Mouse (Mus musculus) forebrain, postnatal 0 days (tissue): Measurements from ENCODE around the gene Gm10840. TPM values are rescaled to one million over a fixed set of nuclear protein-coding genes. Genes with fewer than 3 reads are reported as not detected.
"Not testable (repeated sequence)": the region's sequence is repeated elsewhere in the genome, so short reads cannot be mapped to it uniquely, and the experiment has no call there.

Experiments
- ATAC-seq: fragments of 200-750 bp; cut with Nextera tagmentation; 2 replicates; pipeline ENCODE4 v1.8.0; 2017; ENCODE audit warnings: mild to moderate bottlenecking, moderate library complexity
- DNase-seq: peaks from one replicate; pipeline ENCODE4 v3.0.0-alpha.2; 2015
- H3K27ac ChIP-seq: fragments of 300-500 bp; sonication (generic); 2 replicates; pipeline ENCODE4 v1.5.1; 2014; ENCODE audit warnings: low read depth, mild to moderate bottlenecking, antibody characterized with exemption, low read length, moderate library complexity, mixed read lengths
- H3K27me3 ChIP-seq: fragments of 300-500 bp; sonication (generic); 2 replicates; pipeline ENCODE4 v1.6.1; 2014; ENCODE audit warnings: mild to moderate bottlenecking, low read length, mixed read lengths; ENCODE audit not compliant: insufficient read depth
- H3K36me3 ChIP-seq: fragments of 300-500 bp; sonication (generic); 2 replicates; pipeline ENCODE4 v1.6.1; 2014; ENCODE audit warnings: mild to moderate bottlenecking, moderate library complexity; ENCODE audit not compliant: insufficient read depth
- H3K4me1 ChIP-seq: fragments of 300-500 bp; sonication (generic); 2 replicates; pipeline ENCODE4 v1.6.1; 2014; ENCODE audit warnings: antibody characterized with exemption; ENCODE audit not compliant: insufficient read depth
- H3K4me2 ChIP-seq: fragments of 300-500 bp; sonication (generic); 2 replicates; pipeline ENCODE4 v1.6.1; 2014; ENCODE audit warnings: low read depth, mild to moderate bottlenecking, moderate library complexity
- H3K4me3 ChIP-seq: fragments of 300-500 bp; sonication (generic); 2 replicates; pipeline ENCODE4 v1.5.1; 2014; ENCODE audit warnings: low read depth, low read length, mixed read lengths
- H3K9ac ChIP-seq: fragments of 300-500 bp; sonication (generic); 2 replicates; pipeline ENCODE4 v1.6.1; 2014; ENCODE audit warnings: mild to moderate bottlenecking
- H3K9me3 ChIP-seq: fragments of 300-500 bp; sonication (generic); 2 replicates; pipeline ENCODE4 v1.6.1; 2016; ENCODE audit warnings: low read length
- CTCF ChIP-seq: sonication (generic); IDR thresholded peaks from 2 replicates; pipeline ENCODE4 v1.5.1; 2016; ENCODE audit warnings: antibody characterized with exemption, control low read depth, low read depth
- WGBS: fragments of 180-500 bp; shearing (Covaris S2); extraction: QIAGEN DNeasy Blood & Tissue Kit; methylation state at CpG from one replicate; pipeline ENCODE4 v1.1.7; 2014; 5-methylcytosine and 5-hydroxymethylcytosine counted together
- polyA plus RNA-seq: library from polyadenylated mRNA; unstranded; fragments of >200 nt; fragmentation: Nextera tagmentation; extraction: Ambion mirVana; gene quantifications from 2 replicates; pipeline ENCODE4 v1.2.1, GENCODE M21; 2015
- total RNA-seq: library from RNA; depleted of rRNA; stranded (reverse); fragments of >200 nt; gene quantifications from 2 replicates; pipeline ENCODE4 v1.2.3, GENCODE M21; 2014; rRNA removed

Gene Gm10840
- total and polyA plus RNA-seq, 2 experiments from 2014 or later: 0.67 TPM; not detected in 1

GRCm38 (mm10) chr11:106195341-106195740, 34.7 kb downstream of the Gm10840 start:
- DNase-seq (no peak), ATAC-seq (no peak)
- TF ChIP-seq CTCF: no peak

GRCm38 (mm10) chr11:106198277-106198676, 37.6 kb downstream of the Gm10840 start:
- H3K9ac ChIP-seq: no peak overlapping the region
- H3K27me3 ChIP-seq: no peaks in the 10 kb centered on the region
- H3K4me3 ChIP-seq: no peak overlapping the region
- H3K36me3 ChIP-seq: peaks cover 52% of the 10 kb centered on the region
- H3K9me3 ChIP-seq: no peaks in the 10 kb centered on the region
- no peak overlapping the region for H3K27ac ChIP-seq
- no peak for DNase-seq
- no peak for TF ChIP-seq CTCF
- H3K4me2 ChIP-seq: no peak overlapping the region
- no peaks in the 10 kb centered on the region for H3K4me1 ChIP-seq
- no peak for ATAC-seq
- WGBS: 91% methylated on average over 4 of the region's 4 CpGs

More at GRCm38 (mm10) chr11:106195341-106195740, 34.7 kb downstream of the Gm10840 start:
- no peak overlapping the region for H3K27ac ChIP-seq
- no peak overlapping the region for H3K9ac ChIP-seq
- H3K4me1 ChIP-seq: 0 out of 2 replicates have a peak, but pooled peaks cover 4% of the 10 kb centered on the region
- H3K36me3 ChIP-seq: peaks cover 26% of the 10 kb centered on the region
- no peak overlapping the region for H3K4me3 ChIP-seq
- H3K27me3 ChIP-seq: no peaks in the 10 kb centered on the region
- H3K9me3 ChIP-seq: no peaks in the 10 kb centered on the region
- no peak overlapping the region for H3K4me2 ChIP-seq

- H3K4me3 ChIP-seq, H3K27me3 ChIP-seq, H3K9ac ChIP-seq, H3K4me2 ChIP-seq, H3K27ac ChIP-seq, H3K4me1 ChIP-seq, DNase-seq, H3K9me3 ChIP-seq, ATAC-seq: not testable (repeated sequence)
- H3K36me3 ChIP-seq: peaks cover 63% of the 10 kb centered on the region
- 93% methylated on average over 7 of the region's 7 CpGs for WGBS
Measured at GRCm38 (mm10) chr11:106199997-106200396, 39.3 kb downstream of the Gm10840 start.

GRCm38 (mm10) chr11:106200756-106201155, 40.1 kb downstream of the Gm10840 start:
- H3K36me3 ChIP-seq: peaks cover 70% of the 10 kb centered on the region

GRCm38 (mm10) chr11:106201337-106202122, 40.9 kb downstream of the Gm10840 start:
- ATAC-seq: no peak
- no peak for TF ChIP-seq CTCF
- no peaks in the 10 kb centered on the region for H3K27me3 ChIP-seq
- whole genome bisulfite sequencing: 93% methylated on average over 19 of the region's 19 CpGs
- H3K27ac ChIP-seq: no peak overlapping the region
- H3K36me3 ChIP-seq: peaks cover 73% of the 10 kb centered on the region
- no peak for DNase-seq
- no peaks in the 10 kb centered on the region for H3K4me1 ChIP-seq
- H3K4me3 ChIP-seq: no peak overlapping the region
- no peak overlapping the region for H3K4me2 ChIP-seq
- H3K9me3 ChIP-seq: no peaks in the 10 kb centered on the region
- H3K9ac ChIP-seq: no peak overlapping the region

More at GRCm38 (mm10) chr11:106200756-106201155, 40.1 kb downstream of the Gm10840 start:
- Histone ChIP-seq H3K27ac (no peak overlapping the region), H3K9me3 (no peaks in the 10 kb centered on the region), H3K4me1 (no peaks in the 10 kb centered on the region), H3K27me3 (no peaks in the 10 kb centered on the region), H3K4me3 (no peak overlapping the region), H3K9ac (no peak overlapping the region), H3K4me2 (no peak overlapping the region)
- TF ChIP-seq CTCF: no peak
- DNase-seq (no peak), ATAC-seq (no peak)
- WGBS: 87% methylated on average over 6 of the region's 6 CpGs

- H3K9me3 ChIP-seq: no peaks in the 10 kb centered on the region
- no peaks in the 10 kb centered on the region for H3K4me1 ChIP-seq
- ATAC-seq: no peak
- H3K36me3 ChIP-seq: peaks cover 73% of the 10 kb centered on the region
- H3K27ac ChIP-seq: no peak within 1 kb of the TSS
- H3K4me2 ChIP-seq: no peak within 1 kb of the TSS
- WGBS: 86% methylated on average over 5 of the region's 5 CpGs
- no peak for TF ChIP-seq CTCF
- DNase-seq: no peak
- no peaks in the 10 kb centered on the region for H3K27me3 ChIP-seq
- H3K9ac ChIP-seq: no peak within 1 kb of the TSS
- H3K4me3 ChIP-seq: no peak within 1 kb of the TSS
Measured at GRCm38 (mm10) chr11:106202123-106202465, 41.4 kb downstream of the Gm10840 start, which contains the start of gene Strada. Gene Strada, minus strand, starts transcription at chr11:106202168.

Other genes starting within 250 kb of the Gm10840 start
- 41.9 and 55.8 TPM in 2 replicates for gene Cyb561, start 207.5 kb upstream of the Gm10840 start, total RNA-seq
- 40.7 and 62.7 TPM in 2 replicates for gene Cyb561, start 207.5 kb upstream of the Gm10840 start, polyA plus RNA-seq
- gene Ace, start 192.9 kb upstream of the Gm10840 start, total RNA-seq: 10.3 and 14.3 TPM in 2 replicates
- 5.3 and 8.0 TPM in 2 replicates for gene Ace, start 192.9 kb upstream of the Gm10840 start, polyA plus RNA-seq
- gene Ace3, start 166.2 kb upstream of the Gm10840 start, total RNA-seq: not detected in 2 replicates
- gene Ace3, start 166.2 kb upstream of the Gm10840 start, polyA plus RNA-seq: not detected in 2 replicates
- gene Kcnh6, start 152.7 kb upstream of the Gm10840 start, total RNA-seq: 0.92 and 2.8 TPM in 2 replicates
- 0.80 and 1.5 TPM in 2 replicates for gene Kcnh6, start 152.7 kb upstream of the Gm10840 start, polyA plus RNA-seq
- 150 and 222 TPM in 2 replicates for gene Dcaf7, start 124.0 kb upstream of the Gm10840 start, total RNA-seq
- 79.1 and 115 TPM in 2 replicates for gene Dcaf7, start 124.0 kb upstream of the Gm10840 start, polyA plus RNA-seq
- gene Taco1, start 94.8 kb upstream of the Gm10840 start, total RNA-seq: 17.4 and 18.1 TPM in 2 replicates
- 2.9 and 5.0 TPM in 2 replicates for gene Taco1, start 94.8 kb upstream of the Gm10840 start, polyA plus RNA-seq
- gene Map3k3, start 76.2 kb upstream of the Gm10840 start, total RNA-seq: 29.2 and 32.9 TPM in 2 replicates
- gene Map3k3, start 76.2 kb upstream of the Gm10840 start, polyA plus RNA-seq: 6.7 and 8.5 TPM in 2 replicates
- 83.9 and 85.0 TPM in 2 replicates for gene Limd2, start within 50 bp of the Gm10840 start, total RNA-seq
- 171 and 189 TPM in 2 replicates for gene Limd2, start within 50 bp of the Gm10840 start, polyA plus RNA-seq
- 23.4 and 34.8 TPM in 2 replicates for gene Strada, start 41.3 kb downstream of the Gm10840 start, total RNA-seq
- 20.0 and 23.7 TPM in 2 replicates for gene Strada, start 41.3 kb downstream of the Gm10840 start, polyA plus RNA-seq
- gene Ccdc47, start 55.5 kb downstream of the Gm10840 start, total RNA-seq: 29.4 and 41.0 TPM in 2 replicates
- gene Ccdc47, start 55.5 kb downstream of the Gm10840 start, polyA plus RNA-seq: 71.8 and 90.1 TPM in 2 replicates
- gene Ddx42, start 56.1 kb downstream of the Gm10840 start, total RNA-seq: 58.8 and 76.3 TPM in 2 replicates
- 49.5 and 62.2 TPM in 2 replicates for gene Ddx42, start 56.1 kb downstream of the Gm10840 start, polyA plus RNA-seq
- 40.2 and 62.7 TPM in 2 replicates for gene Ftsj3, start 95.2 kb downstream of the Gm10840 start, total RNA-seq
- 29.0 and 29.7 TPM in 2 replicates for gene Ftsj3, start 95.2 kb downstream of the Gm10840 start, polyA plus RNA-seq
- gene Psmc5, start 95.3 kb downstream of the Gm10840 start, total RNA-seq: 108 and 114 TPM in 2 replicates
- 258 and 270 TPM in 2 replicates for gene Psmc5, start 95.3 kb downstream of the Gm10840 start, polyA plus RNA-seq
- gene Smarcd2, start 112.1 kb downstream of the Gm10840 start, total RNA-seq: 16.9 and 20.0 TPM in 2 replicates
- gene Smarcd2, start 112.1 kb downstream of the Gm10840 start, polyA plus RNA-seq: 8.5 and 9.5 TPM in 2 replicates
- gene Tcam1, start 115.8 kb downstream of the Gm10840 start, total RNA-seq: 0.23 and 0.38 TPM in 2 replicates
- gene Tcam1, start 115.8 kb downstream of the Gm10840 start, polyA plus RNA-seq: 0.18 and 0.23 TPM in 2 replicates
- not detected in 2 replicates for gene Gh, start 141.0 kb downstream of the Gm10840 start, total RNA-seq
- not detected in 2 replicates for gene Gh, start 141.0 kb downstream of the Gm10840 start, polyA plus RNA-seq
- 0.38 and 0.46 TPM in 2 replicates for gene Cd79b, start 153.9 kb downstream of the Gm10840 start, total RNA-seq
- 0.71 and 1.1 TPM in 2 replicates for gene Cd79b, start 153.9 kb downstream of the Gm10840 start, polyA plus RNA-seq
- not detected in 2 replicates for gene Scn4a, start 192.4 kb downstream of the Gm10840 start, total RNA-seq
- 0.06 TPM in 1 of 2 replicates, not detected in the other for gene Scn4a, start 192.4 kb downstream of the Gm10840 start, polyA plus RNA-seq
- gene Prr29, start 204.6 kb downstream of the Gm10840 start, total RNA-seq: 0.23 TPM in 1 of 2 replicates, not detected in the other
- gene Prr29, start 204.6 kb downstream of the Gm10840 start, polyA plus RNA-seq: 0.69 TPM in 1 of 2 replicates, not detected in the other
- gene Icam2, start 227.2 kb downstream of the Gm10840 start, total RNA-seq: 4.6 and 8.3 TPM in 2 replicates
- gene Icam2, start 227.2 kb downstream of the Gm10840 start, polyA plus RNA-seq: 7.0 and 9.1 TPM in 2 replicates